Mouse (Mus musculus): Measurements from ENCODE around the gene Gm2696.
A peak's percentile ranks its signal among the peaks of the same experiment; 100 is the strongest.

The Gm2696 gene

GRCm38 (mm10) chr10:77847538-77847937 is 33.1 kb downstream of the Gm2696 start:
- DNase-seq: no peak

- no peak for DNase-seq
Measured at GRCm38 (mm10) chr10:77852559-77852958, 38.1 kb downstream of the Gm2696 start, which contains the start of gene Gm10318. TSS of gene Gm10318 (plus strand) at chr10:77852859.

GRCm38 (mm10) chr10:77861675-77862074 is 47.2 kb downstream of the Gm2696 start, which contains the start of gene Gm3285:
TSS of gene Gm3285 (plus strand) at chr10:77861975.
- no peak for DNase-seq

GRCm38 (mm10) chr10:77864067-77864761 is 49.7 kb downstream of the Gm2696 start:
- DNase-seq: peak; percentile 63 to 83

DNA sequence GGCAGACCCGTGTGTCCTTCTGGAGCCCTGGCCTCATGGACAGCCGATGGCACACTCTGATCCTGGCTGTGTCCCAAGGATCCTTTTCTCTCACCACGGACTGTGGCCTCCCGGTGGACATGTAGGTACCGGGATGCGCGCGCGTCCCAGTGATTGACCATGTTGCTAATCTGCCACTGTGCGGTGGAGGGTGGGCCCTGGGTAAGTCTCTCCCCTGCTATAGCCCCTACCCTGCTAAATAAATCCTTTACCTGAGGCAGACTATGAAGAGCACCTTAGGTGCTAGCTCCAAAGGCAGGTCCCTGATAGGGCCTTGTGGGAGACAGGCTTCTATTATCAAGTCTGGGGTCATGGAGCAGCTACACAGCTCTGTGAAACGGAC is 50.3 kb downstream of the Gm2696 start:
- DNase-seq: no peak

DNA sequence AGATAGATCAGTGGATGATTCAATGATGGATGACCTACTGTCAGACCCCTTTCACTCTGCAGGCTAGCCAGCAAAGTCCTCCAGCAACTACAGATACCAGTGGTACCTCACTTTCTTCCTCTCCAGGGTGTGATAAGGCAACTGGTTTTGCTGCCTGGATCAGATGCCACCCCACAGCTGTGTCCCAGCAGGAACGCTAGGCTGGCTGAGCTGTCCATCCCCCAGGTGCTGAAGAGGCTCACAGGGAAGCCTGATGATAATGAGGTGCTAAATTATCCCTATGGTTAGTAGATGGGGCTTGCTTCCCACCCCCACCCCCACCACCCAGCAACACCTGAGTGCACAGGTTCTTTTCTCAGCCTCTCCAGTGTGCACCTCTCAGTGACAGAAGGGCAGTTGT is 53.1 kb downstream of the Gm2696 start:
- DNase-seq: no peak

DNA sequence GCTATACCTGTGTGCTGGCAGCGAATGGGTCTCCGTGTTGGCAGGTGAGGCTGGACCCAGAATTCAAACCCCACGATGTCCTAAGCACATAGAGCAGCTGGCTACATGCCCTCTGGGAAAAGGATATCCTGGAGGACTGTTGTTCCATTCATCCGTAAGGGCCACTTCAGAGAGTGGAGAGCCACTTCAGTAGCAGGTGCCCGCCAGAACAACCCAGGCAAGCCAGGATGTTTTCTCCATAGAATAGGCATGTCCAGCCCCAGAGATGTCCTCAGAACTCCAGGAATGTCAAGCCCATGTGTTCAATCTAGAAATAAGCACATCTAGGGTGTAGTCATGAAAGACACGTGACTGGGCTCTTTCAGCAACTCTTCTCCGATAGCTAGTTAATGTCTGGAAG is 55.2 kb downstream of the Gm2696 start:
- no peak for DNase-seq

- peak in 1 of 2 experiments; percentile 51 for DNase-seq
Measured at GRCm38 (mm10) chr10:77878985-77879384, 64.5 kb downstream of the Gm2696 start.

DNA sequence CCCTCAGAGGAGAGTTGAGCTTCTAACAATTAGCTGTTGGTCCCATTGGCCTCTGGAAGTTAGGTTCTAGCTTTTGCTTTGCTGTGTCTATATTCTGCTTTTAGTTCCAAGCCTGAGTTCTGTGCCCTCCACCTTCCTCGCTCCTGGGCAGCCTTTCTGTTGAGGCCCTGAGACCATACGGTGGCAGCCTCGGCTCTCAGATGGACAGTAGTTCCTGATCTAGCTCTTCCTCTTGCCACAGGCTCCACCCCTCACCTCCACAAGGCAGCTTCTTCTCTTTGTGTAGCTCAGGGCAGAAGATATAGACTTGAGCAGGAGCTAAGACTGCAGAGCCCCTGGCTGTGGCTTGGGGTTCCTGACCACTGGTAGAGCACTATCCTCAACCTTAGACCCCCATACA is 65.8 kb downstream of the Gm2696 start:
- no peak for DNase-seq

DNA sequence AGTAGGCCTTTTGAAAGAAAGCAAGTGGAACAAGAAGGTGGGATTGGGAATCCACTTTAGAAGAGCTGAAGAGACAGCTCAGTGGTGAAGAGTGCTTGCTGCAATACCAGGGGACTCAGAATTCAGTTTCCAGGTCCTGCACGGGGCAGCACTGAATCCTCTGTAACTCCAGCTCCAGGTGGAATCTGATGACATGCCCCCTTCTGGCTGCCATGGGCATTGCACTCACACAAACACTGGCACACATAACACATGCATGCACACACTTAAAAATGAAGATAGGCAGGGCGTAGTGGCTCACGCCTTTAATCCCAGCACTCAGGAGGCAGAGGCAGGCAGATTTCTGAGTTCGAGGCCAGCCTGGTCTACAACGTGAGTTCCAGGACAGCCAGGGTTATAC is 68.1 kb downstream of the Gm2696 start:
- no peak for DNase-seq

Measured in kidney, postnatal 25 days (tissue).